Mouse (Mus musculus): Measurements from ENCODE around the gene Vwc2. TPM values are rescaled to one million over a fixed set of nuclear protein-coding genes. Genes with fewer than 3 reads are reported as not detected.

Gene Vwc2
- polyA plus RNA-seq (2014; fragmentation: Nextera tagmentation; extraction: Ambion mirVana), result 4.1 and 4.8 TPM in 2 replicates

- H3K27me3 ChIP-seq (replicated peaks; ENCODE audit: control insufficient read depth, insufficient read depth, low read length), result peaks cover 36% of the 10 kb centered on the region
- WGBS, result under 1% methylated on average over 27 of the region's 28 CpGs
- H3K27ac ChIP-seq (ENCODE audit: low read depth, low read length), result no peak within 1 kb of the TSS
Measured at GRCm38 (mm10) chr11:11113576-11114233, at the start of gene Vwc2. Gene Vwc2 (plus strand): TSS chr11:11114223.

GRCm38 (mm10) chr11:11088162-11088756, 25.8 kb upstream of the Vwc2 start:
- no peak overlapping the region for H3K4me3 ChIP-seq (ENCODE audit: low read depth, low read length)
- no peaks in the 10 kb centered on the region for H3K36me3 ChIP-seq (ENCODE audit: control insufficient read depth, insufficient read depth, low read length)
- H3K27ac ChIP-seq (ENCODE audit: low read depth, low read length), result no peak overlapping the region
- no peaks in the 10 kb centered on the region for H3K4me1 ChIP-seq (ENCODE audit: control insufficient read depth, insufficient read depth, low read length)
- H3K4me2 ChIP-seq (ENCODE audit: low read length), result no peak overlapping the region
- peak; percentile 87; the same call in 1 of the 2 replicates for ATAC-seq
- DNase-seq (ENCODE audit: low spot score), result peak; percentile 77
- WGBS, result 9% methylated on average over 1 of the region's 1 CpGs
- no peak overlapping the region for H3K9ac ChIP-seq (ENCODE audit: low read length)
- H3K9me3 ChIP-seq (replicated peaks; ENCODE audit: control insufficient read depth, low read length), result no peaks in the 10 kb centered on the region
- H3K27me3 ChIP-seq (replicated peaks; ENCODE audit: control insufficient read depth, insufficient read depth, low read length), result no peaks in the 10 kb centered on the region

More at GRCm38 (mm10) chr11:11113576-11114233, at the start of gene Vwc2:
- DNase-seq (ENCODE audit: low spot score) (peak; percentile 63), ATAC-seq (peak; percentile 68)
- Histone ChIP-seq H3K4me1 (ENCODE audit: control insufficient read depth, insufficient read depth, low read length) (peaks cover 19% of the 10 kb centered on the region; the same call in 1 of the 2 replicates), H3K9me3 (replicated peaks; ENCODE audit: control insufficient read depth, low read length) (no peaks in the 10 kb centered on the region), H3K4me3 (ENCODE audit: low read depth, low read length) (peak within 1 kb of the TSS; percentile 49), H3K36me3 (ENCODE audit: control insufficient read depth, insufficient read depth, low read length) (no peaks in the 10 kb centered on the region), H3K9ac (ENCODE audit: low read length) (peak within 1 kb of the TSS; percentile 54), H3K4me2 (ENCODE audit: low read length) (peak within 1 kb of the TSS; percentile 94)

- H3K27me3 ChIP-seq (replicated peaks; ENCODE audit: control insufficient read depth, insufficient read depth, low read length), result no peaks in the 10 kb centered on the region
- no peaks in the 10 kb centered on the region for H3K4me1 ChIP-seq (ENCODE audit: control insufficient read depth, insufficient read depth, low read length)
- H3K9me3 ChIP-seq (replicated peaks; ENCODE audit: control insufficient read depth, low read length), result no peaks in the 10 kb centered on the region; the same call in 1 of the 2 replicates
- ATAC-seq (no peak), DNase-seq (ENCODE audit: low spot score) (no peak)
- no peak overlapping the region for H3K4me3 ChIP-seq (ENCODE audit: low read depth, low read length)
- H3K27ac ChIP-seq (ENCODE audit: low read depth, low read length), result no peak overlapping the region
- H3K9ac ChIP-seq (ENCODE audit: low read length), result no peak overlapping the region
- H3K4me2 ChIP-seq (ENCODE audit: low read length), result no peak overlapping the region
- H3K36me3 ChIP-seq (ENCODE audit: control insufficient read depth, insufficient read depth, low read length), result no peaks in the 10 kb centered on the region
- WGBS, result 94% methylated on average over 1 of the region's 1 CpGs
Measured at GRCm38 (mm10) chr11:11097606-11098005, 16.4 kb upstream of the Vwc2 start.

GRCm38 (mm10) chr11:11098282-11098681, 15.7 kb upstream of the Vwc2 start:
- Histone ChIP-seq H3K4me2 (ENCODE audit: low read length) (no peak overlapping the region), H3K9me3 (replicated peaks; ENCODE audit: control insufficient read depth, low read length) (no peaks in the 10 kb centered on the region; the same call in 1 of the 2 replicates), H3K9ac (ENCODE audit: low read length) (no peak overlapping the region), H3K4me3 (ENCODE audit: low read depth, low read length) (no peak overlapping the region), H3K27ac (ENCODE audit: low read depth, low read length) (no peak overlapping the region), H3K27me3 (replicated peaks; ENCODE audit: control insufficient read depth, insufficient read depth, low read length) (no peaks in the 10 kb centered on the region), H3K4me1 (ENCODE audit: control insufficient read depth, insufficient read depth, low read length) (no peaks in the 10 kb centered on the region), H3K36me3 (ENCODE audit: control insufficient read depth, insufficient read depth, low read length) (no peaks in the 10 kb centered on the region)
- 63% methylated on average over 4 of the region's 4 CpGs for WGBS
- ATAC-seq (no peak), DNase-seq (ENCODE audit: low spot score) (no peak)

GRCm38 (mm10) chr11:11099011-11099410, 15.0 kb upstream of the Vwc2 start:
- DNase-seq (ENCODE audit: low spot score) (no peak), ATAC-seq (no peak)
- Histone ChIP-seq H3K4me3 (ENCODE audit: low read depth, low read length) (no peak overlapping the region), H3K27me3 (replicated peaks; ENCODE audit: control insufficient read depth, insufficient read depth, low read length) (no peaks in the 10 kb centered on the region), H3K4me1 (ENCODE audit: control insufficient read depth, insufficient read depth, low read length) (no peaks in the 10 kb centered on the region), H3K9me3 (replicated peaks; ENCODE audit: control insufficient read depth, low read length) (no peaks in the 10 kb centered on the region; the same call in 1 of the 2 replicates), H3K27ac (ENCODE audit: low read depth, low read length) (no peak overlapping the region), H3K36me3 (ENCODE audit: control insufficient read depth, insufficient read depth, low read length) (no peaks in the 10 kb centered on the region), H3K9ac (ENCODE audit: low read length) (no peak overlapping the region), H3K4me2 (ENCODE audit: low read length) (no peak overlapping the region)
- WGBS, result 94% methylated on average over 5 of the region's 5 CpGs

GRCm38 (mm10) chr11:11102182-11102581, 11.8 kb upstream of the Vwc2 start:
- H3K9ac ChIP-seq (ENCODE audit: low read length), result no peak overlapping the region
- H3K4me3 ChIP-seq (ENCODE audit: low read depth, low read length), result no peak overlapping the region
- WGBS, result 32% methylated on average over 1 of the region's 1 CpGs
- H3K36me3 ChIP-seq (ENCODE audit: control insufficient read depth, insufficient read depth, low read length), result no peaks in the 10 kb centered on the region
- H3K27ac ChIP-seq (ENCODE audit: low read depth, low read length), result no peak overlapping the region
- no peak overlapping the region for H3K4me2 ChIP-seq (ENCODE audit: low read length)
- no peaks in the 10 kb centered on the region; the same call in 1 of the 2 replicates for H3K9me3 ChIP-seq (replicated peaks; ENCODE audit: control insufficient read depth, low read length)
- peak; percentile 77; the same call in 1 of the 2 replicates for ATAC-seq
- H3K4me1 ChIP-seq (ENCODE audit: control insufficient read depth, insufficient read depth, low read length), result no peaks in the 10 kb centered on the region
- no peaks in the 10 kb centered on the region for H3K27me3 ChIP-seq (replicated peaks; ENCODE audit: control insufficient read depth, insufficient read depth, low read length)
- peak; percentile 29 for DNase-seq (ENCODE audit: low spot score)

GRCm38 (mm10) chr11:11102620-11103019, 11.4 kb upstream of the Vwc2 start:
- peak; percentile 67 for DNase-seq (ENCODE audit: low spot score)
- H3K4me3 ChIP-seq (ENCODE audit: low read depth, low read length), result no peak overlapping the region
- 16% methylated on average over 1 of the region's 1 CpGs for WGBS
- ATAC-seq, result peak; percentile 48; the same call in 1 of the 2 replicates
- no peak overlapping the region for H3K27ac ChIP-seq (ENCODE audit: low read depth, low read length)
- H3K9ac ChIP-seq (ENCODE audit: low read length), result no peak overlapping the region
- H3K36me3 ChIP-seq (ENCODE audit: control insufficient read depth, insufficient read depth, low read length), result no peaks in the 10 kb centered on the region
- no peaks in the 10 kb centered on the region for H3K4me1 ChIP-seq (ENCODE audit: control insufficient read depth, insufficient read depth, low read length)
- no peaks in the 10 kb centered on the region; the same call in 1 of the 2 replicates for H3K9me3 ChIP-seq (replicated peaks; ENCODE audit: control insufficient read depth, low read length)
- H3K4me2 ChIP-seq (ENCODE audit: low read length), result no peak overlapping the region
- H3K27me3 ChIP-seq (replicated peaks; ENCODE audit: control insufficient read depth, insufficient read depth, low read length), result no peaks in the 10 kb centered on the region

- no peak for DNase-seq (ENCODE audit: low spot score)
- 55% methylated on average over 3 of the region's 3 CpGs for WGBS
Measured at GRCm38 (mm10) chr11:11108922-11109321, 5.1 kb upstream of the Vwc2 start.

More at GRCm38 (mm10) chr11:11108922-11109321, 5.1 kb upstream of the Vwc2 start:
- Histone ChIP-seq H3K4me1 (ENCODE audit: control insufficient read depth, insufficient read depth, low read length) (peaks cover 6% of the 10 kb centered on the region; the same call in 1 of the 2 replicates), H3K9me3 (replicated peaks; ENCODE audit: control insufficient read depth, low read length) (no peaks in the 10 kb centered on the region), H3K27me3 (replicated peaks; ENCODE audit: control insufficient read depth, insufficient read depth, low read length) (peaks cover 5% of the 10 kb centered on the region; the same call in 1 of the 2 replicates), H3K4me3 (ENCODE audit: low read depth, low read length) (no peak overlapping the region), H3K36me3 (ENCODE audit: control insufficient read depth, insufficient read depth, low read length) (no peaks in the 10 kb centered on the region), H3K4me2 (ENCODE audit: low read length) (no peak overlapping the region), H3K27ac (ENCODE audit: low read depth, low read length) (no peak overlapping the region), H3K9ac (ENCODE audit: low read length) (no peak overlapping the region)
- ATAC-seq, result no peak

All from forebrain, embryonic 14.5 days (tissue).